Mouse (Mus musculus) ovary, postnatal 14 days (tissue): ENCODE results near the gene Rbm42.

ENCODE experiments used
- DNase-seq: peaks from one replicate; pipeline ENCODE4 v3.0.0; 2022; ENCODE audit warnings: low spot score

The Rbm42 gene

DNA sequence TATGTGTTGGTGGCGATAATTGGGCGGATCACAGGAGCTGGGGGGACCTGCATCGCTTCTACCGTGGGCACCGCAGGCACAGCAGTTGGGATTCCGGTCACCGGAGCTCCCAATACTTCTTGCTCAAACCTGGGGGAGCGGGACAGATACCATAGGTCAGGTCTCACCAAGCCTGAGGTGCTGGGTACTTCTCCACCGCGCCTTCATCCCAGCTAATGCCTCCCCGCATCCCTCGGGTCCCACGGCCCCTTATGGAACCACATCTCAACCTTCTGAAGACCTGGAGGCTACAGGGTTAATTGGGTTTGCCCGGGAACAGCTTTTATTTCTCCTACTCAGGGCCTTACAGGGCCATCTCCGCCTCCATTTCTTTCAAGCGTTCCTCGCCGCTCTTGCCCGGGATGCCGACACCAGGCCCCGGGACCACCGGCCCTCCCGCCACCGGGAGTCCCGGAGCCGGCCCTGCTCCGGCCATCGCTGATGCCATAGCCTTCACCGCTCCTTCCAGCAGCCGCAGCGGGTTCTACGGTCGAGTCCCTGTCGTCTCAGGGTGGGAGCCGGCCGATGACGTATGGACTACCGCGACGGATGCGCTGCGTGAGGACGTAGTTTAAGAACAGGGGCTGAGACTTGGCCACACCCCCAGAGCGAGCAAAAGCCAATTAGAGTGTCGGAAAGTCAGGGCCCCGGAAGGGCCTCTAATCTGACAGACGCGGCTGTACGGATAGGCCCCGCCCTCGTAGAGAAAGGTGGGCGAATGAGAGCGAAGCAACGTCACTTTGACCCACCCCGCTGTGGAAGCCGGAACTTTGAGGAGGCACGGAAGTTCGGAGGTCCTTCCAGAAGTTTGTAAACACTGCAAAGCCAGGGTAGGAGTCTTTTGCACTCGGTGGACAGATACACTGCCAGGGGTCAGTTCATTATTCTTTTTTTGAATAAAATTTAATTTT, at the start of gene Rbm42:
Gene Rbm42, minus strand, starts transcription at position 727 of the 950 bp plus-strand sequence.
- peak; percentile 94 for DNase-seq

DNA sequence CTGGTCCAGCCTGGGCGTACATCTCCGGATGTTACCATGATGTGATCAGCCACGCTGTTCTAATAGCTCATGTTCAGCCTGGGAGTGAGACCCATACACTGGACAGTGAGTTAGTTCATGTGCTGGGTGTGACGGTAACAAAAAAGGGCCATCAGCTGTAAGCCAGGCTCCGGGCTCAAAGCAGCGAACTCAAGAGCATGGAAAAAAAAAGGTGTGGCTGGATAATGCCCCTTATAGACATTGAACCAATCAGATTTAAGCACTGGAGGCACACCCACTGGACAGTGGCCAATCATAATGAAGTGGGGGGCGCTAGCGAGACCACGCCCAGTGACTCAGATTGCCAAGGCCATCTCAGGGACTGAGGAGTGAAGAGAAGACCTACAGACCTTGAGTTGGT, 48.5 kb upstream of the Rbm42 start, which contains the start of gene 2200002J24Rik:
Gene 2200002J24Rik, plus strand, starts transcription at position 338 of the 400 bp plus-strand sequence.
- peak; percentile 24 for DNase-seq

DNA sequence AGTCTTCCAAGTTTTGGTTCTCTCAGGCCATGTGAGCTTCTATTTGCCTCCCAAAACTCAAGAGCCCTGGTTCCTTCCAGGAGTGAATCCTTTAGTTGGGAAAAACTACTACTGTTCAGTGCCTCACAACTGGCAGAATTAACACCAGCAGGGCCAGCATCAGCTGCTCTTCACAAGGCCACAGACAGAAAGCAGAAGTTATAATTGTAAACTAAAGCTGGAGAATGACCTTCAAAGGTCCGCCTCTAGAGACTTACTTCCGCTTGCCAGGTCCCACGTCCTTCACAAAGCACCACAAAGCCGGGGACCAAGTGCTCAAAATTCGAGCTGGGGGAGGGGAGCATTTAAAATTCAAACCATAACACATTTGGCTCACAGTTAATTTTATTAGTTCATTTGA, 48.0 kb upstream of the Rbm42 start:
- DNase-seq, result no peak

DNA sequence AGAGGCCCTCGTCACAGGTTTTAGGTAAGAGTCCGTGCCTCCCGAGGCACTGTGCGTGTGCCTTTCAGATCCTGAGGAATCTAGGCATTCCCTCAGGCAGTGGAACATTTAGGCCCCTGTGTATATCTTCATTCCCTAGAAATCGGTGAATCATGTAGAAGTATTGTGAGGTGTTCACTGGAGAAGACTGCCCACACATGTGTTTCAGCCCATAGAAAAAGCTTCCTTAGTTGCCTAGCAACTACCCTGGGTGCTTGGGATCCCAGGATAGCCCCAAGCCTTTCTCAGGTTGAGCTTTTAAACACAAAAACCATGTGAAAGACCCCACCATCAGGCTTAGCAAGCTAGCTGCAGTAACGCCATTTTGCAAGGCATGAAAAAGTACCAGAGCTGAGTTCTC, 38.2 kb upstream of the Rbm42 start:
- DNase-seq, result no peak

DNA sequence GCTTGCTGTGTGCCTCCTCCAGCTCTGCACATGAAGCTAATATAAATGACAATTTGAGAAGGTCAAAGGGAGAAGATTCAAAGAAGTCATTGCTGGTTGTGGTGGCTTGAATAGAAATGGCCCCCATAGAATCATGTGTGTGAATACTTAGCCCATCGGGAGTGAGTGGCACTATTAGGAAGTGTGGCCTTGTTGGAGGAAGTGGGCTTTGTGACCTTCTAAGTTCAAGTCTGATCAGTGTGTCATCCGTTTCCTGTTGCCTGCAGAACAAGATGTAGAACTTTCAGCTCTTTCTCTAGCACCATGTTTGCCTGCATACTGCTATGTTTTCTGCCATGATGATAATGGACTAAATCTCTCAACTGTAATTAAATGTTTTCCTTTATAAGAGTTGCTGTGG, 33.3 kb upstream of the Rbm42 start:
- DNase-seq, result no peak

DNA sequence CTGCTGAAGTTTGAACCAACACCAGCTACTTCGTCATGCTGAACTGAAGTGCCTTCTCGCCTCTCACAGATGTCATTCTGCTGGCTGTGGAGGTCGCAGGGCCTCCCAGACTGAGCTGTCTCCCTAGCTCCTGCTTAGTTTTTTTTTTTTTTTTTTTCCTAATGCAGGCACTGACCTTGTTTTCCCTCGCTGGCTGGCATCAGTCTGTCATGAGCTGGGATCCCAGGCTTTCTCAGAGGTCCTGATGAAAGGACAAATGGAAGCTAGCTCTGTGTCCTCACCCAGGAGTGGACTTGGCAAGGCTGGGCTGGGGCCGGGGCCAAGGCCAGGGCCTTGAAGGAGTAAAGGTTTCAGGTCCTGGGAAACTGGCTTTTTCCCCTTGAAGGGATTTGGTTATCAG, 31.8 kb upstream of the Rbm42 start:
- no peak for DNase-seq

DNA sequence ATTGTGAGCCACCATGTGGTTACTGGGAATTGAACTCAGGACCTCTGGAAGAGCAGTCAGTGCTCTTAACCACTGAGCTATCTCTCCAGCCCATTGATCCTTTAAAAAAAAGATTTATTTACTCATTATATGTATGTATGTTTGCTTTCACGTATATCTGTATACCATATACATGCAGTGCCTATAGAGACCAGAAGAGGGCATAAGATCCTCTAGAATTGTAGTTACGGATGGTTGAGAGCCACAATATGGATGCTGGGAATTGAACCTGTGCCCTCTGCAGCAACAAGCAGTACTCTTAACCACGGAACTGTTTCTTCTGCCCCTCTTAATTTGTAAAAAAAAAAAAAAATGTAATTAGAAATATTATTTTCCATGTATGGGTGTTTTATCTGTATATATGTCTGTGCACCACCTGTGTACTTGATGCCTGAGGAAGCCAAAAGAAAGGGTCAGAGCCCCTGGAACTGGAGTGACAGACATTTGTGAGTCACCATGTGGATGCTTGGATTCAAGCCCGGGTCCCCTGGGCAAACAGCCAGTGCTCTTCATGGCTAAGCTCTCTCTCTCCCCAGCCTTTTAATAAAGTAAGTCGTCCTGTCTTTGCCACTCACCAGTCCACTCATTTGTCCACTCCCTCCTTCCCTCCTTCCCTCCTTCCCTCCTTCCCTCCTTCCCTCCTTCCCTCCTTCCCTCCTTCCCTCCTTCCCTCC, 28.3 kb upstream of the Rbm42 start:
- DNase-seq, result no peak

DNA sequence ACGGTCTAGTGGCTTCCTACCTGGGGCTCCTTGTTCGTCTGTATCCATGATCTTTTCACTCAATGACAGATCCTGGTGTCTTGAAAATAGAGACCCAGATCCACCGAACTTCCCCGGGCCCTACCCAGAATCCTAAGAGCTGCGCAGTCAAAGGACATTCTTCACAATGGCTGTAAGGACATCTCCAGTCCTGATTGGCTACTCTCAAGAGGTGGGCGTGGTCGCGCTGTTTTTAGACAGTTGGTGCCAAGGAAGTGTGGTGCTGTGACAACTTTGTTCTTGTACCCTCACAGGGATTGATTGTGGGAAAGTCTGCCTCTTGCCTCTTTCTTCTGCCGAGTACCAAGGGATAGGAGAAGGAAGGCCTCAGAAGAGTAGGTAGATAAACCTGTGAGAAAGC, 21.4 kb upstream of the Rbm42 start, which contains the start of gene Pmis2:
Gene Pmis2, minus strand, starts transcription at position 126 of the 400 bp plus-strand sequence.
- DNase-seq, result no peak

DNA sequence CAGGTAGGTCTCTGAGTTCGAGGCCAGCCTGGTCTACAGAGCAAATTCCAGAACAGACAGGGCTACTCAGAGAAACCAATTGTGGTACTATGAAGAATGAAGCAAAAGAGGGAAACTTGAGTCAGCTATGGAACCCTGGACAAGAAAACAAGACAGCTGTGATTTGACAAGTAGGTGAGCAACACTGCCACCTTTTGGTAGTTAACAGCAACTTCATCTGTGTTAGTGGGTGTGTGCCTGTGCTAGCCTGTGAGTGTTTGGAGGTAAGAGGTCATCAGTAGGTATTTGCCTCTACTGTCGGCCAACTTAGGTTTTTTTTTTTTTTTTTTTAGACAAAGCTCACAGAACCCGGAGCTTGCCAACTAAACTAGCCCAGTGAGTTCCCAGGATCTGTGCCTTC, 19.1 kb upstream of the Rbm42 start:
- no peak for DNase-seq

DNA sequence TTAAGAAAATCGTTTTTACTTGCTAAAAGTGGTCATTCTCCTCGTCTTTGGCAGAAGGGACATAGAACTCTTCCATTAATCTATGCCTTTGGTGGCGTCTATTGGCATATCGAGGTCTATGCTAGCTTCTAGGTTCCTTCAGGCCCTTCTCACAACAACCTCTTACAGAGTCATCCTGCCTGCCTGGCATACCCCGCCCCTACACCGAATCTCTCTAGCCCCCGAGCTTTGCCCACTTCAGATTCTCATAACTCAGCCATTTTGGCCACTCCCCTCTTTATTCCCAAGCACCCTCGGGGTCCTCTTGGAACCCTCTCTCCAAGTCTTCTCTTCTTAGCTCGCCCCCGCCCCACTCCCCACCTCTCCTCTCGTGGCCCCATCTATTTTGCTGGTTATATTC, 15.2 kb upstream of the Rbm42 start:
- DNase-seq, result no peak

DNA sequence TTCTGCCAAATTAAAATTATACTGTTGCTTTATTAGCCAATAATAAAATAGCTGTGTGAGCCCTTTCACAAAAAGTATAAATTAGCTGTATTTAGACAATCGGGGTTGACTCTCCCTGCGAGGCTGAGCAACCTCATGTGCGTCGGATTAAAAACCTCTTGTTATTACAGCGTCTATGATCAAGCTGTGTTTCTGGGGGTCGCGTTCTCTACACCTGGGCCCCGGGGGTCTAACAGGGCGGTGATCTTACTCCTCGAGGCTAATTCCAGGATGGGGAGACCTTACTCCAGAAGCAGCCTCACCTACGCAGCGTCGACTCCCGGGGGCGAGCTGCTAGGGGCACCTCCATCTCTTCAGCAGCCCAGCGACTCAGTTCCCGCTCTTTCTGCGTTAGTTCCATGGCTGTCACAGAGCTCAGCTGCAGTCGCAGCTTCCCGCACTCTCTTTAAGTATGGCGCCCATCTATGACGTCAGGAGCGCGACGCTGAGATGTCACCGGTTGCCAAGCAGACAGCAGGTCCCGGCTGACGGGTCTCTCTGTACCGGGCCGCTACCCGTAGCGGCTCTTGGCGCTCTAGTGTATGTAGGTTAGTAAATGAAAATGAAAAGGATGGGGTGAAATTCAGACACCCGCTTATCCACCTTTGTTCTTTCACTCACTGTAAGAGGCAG, 14.5 kb upstream of the Rbm42 start, which contains the start of gene Haus5:
Gene Haus5, minus strand, starts transcription at position 466 of the 672 bp plus-strand sequence.
- peak; percentile 89 for DNase-seq

DNA sequence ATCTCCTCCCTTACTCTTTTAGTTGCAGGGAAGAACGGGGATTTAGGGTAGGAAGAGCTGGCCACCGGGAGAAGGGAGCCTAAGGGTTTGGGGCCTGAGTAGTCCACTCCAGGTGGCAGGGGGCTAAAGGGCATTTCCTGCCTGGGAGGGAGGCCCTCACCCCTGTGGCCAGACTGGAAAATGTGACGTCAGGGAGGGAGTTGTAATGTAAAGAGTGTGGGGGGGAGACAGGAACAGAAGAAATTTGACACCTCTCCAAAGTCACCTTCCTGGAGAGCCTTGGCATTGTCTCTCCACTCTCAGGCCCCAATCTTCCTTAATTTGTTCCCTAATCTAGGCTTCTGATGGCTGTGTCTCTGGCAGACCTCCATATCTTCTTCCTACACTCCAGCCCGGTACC, 11.0 kb downstream of the Rbm42 start:
- DNase-seq, result no peak

DNA sequence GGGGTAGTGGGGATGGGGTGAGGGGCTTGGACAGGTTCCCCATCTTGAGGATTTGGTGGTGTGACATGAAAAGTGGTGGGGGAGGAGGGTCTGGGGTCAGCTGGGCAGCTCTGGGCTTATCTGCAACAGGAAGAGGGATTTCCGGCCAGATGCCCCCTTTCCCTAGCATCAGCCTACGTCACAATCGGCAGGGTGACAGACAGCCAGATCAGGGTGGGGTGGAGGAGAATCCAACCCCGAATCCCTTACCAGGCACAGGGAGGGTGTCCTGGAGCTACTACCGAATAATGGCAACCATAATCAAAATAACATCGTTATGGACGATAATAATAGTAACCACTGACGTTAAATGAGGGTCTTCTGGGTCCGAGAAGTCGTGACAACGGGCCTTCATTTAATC, 13.7 kb downstream of the Rbm42 start:
- DNase-seq, result no peak

DNA sequence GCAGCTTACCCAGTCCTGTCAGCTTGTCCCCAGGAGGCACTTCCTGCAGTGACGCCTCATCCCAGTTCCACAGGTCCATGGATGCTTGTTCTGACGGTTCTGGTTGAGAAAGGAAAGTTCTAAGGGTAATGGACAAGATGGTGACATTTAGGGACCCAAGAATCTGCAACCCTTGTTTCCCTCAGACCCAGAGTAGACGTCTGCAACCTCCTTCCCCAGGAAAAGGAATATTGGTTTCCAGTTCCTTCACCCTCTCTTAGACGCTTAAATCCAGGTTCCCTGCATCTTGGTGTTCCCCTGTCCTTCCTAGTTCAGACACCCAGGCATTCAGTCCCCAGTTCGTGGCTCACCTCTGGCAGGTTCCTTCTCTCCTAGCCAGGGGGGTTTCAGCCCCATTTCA, 14.4 kb downstream of the Rbm42 start, which contains the start of gene Etv2:
Gene Etv2, minus strand, starts transcription at position 101 of the 400 bp plus-strand sequence.
- DNase-seq, result no peak

DNA sequence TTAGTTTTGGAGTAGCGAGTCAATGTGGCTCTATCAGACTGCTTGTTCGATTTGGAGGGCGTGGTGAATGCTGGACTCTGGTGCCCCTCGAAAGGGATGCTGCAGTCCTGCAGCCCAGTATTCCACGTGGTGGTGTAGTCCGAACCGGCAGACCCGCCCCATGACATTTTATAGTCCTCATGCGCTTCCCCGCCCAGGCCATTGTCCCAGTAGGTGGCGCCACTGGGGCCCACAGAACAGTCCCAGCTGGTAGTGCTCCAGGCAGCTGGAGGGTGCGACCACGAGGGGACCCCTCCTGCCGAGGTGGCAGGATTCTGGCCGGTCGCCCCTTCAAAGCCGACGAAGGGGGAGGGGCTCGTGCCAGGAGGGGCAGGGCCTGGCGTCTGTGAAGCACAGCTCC, 15.5 kb downstream of the Rbm42 start:
- DNase-seq, result peak; percentile 31

DNA sequence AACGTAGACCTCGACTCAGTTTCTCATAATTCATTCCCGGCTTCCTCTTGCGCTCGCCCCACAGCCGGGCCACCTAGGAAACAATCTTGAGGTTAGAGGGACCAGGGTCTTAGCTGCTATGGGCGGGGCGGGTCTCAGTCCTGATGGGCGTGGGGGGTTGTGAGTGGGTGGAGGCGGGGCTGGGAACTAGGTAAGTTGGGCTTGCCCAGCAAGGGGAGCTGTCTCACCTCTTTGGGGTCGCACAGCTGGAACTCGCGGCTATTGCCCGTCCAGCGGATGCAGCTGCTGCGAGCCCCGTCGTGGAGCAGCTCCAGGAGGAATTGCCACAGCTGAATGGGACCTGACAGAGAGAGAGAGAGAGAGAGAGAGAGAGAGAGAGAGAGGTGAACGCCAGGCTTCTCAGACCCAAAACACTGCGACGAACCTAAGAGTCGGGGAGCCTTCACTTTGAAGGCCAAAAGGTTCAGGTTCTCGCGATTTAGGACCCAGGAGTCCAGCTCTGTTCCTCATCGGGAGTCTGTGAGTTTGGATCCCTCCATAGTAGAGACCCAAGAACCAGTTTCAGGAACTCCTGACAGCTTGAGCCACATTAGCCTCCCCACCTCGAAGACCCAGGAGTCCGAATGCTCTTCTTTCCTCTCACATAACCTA, 16.2 kb downstream of the Rbm42 start:
- DNase-seq, result no peak

DNA sequence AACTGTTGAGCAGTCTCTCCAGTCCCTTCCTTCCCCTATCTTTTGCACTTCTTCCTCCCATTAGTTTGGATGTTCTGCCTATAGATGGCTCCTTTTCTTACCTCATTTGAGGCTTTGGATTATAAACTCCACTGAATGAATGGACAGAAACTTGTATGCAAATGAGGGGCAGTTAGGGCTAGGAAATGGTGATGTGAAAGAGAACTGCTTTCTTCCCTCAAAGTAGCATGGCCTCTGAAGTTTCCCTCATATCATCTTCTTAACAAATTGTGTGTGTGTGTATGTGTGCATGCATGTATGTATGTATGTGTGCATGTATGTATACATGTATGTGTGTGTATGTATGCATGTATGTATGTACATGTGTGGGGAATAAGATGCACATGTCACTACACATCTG, 21.1 kb downstream of the Rbm42 start:
- no peak for DNase-seq

DNA sequence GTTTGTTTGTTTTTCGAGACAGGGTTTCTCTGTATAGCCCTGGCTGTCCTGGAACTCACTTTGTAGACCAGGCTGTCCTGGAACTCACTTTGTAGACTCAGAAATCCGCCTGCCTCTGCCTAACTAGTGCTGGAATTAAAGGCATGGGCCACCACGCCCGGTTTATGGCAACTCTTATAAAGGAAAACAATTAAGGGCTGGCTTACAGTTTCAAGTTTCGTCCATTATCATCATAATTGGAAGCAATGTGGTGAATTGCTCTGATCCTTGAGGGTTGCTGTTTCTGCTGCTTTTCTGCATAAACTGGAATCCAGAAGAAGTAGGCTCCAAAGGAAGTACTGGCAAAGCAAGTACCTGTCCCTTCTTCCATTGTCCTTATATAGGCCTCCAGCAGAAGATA, 23.5 kb downstream of the Rbm42 start:
- DNase-seq, result no peak

DNA sequence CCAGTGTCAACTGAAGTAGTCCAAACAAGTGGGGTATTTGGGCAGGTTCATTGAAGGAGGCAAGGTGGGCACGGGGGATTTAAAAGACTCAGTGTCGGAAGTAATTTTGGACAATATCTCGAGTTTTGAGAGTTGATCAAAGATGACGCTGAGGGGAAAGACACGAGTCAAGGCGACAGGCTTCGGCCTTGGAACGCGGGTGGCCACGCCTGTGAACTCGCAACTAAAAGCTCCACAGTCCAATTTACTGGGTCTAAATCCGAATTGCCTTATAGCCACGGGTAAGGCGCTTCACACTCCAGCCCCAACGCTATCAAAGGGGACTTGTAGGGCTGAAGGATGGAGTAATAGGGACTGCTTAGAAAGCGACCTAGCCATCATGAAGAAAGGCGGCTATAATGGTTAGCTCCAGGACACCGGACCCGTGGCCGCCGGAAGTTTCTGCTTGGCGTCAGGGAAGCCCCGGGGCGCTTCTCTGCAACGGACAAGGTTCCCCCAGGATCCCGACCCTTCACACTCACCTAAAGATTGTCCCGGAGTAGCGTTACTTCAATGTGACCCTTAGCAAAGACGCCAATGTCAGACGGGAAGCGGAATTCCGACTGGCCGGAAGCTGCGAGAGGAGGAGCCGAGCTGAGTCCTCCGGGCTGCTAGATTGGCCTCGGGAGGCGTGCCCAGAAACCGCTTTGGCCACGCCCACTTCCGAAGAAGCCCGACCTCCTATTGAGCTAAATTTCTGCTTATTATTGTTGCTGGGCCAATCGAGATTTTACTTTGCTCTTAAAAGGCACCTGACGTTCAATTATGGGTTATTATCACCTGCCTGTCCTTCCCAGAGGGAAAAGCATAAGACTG, 24.4 kb downstream of the Rbm42 start, which contains the start of gene Cox6b1:
Gene Cox6b1, minus strand, starts transcription at position 622 of the 855 bp plus-strand sequence.
- peak; percentile 78 for DNase-seq

DNA sequence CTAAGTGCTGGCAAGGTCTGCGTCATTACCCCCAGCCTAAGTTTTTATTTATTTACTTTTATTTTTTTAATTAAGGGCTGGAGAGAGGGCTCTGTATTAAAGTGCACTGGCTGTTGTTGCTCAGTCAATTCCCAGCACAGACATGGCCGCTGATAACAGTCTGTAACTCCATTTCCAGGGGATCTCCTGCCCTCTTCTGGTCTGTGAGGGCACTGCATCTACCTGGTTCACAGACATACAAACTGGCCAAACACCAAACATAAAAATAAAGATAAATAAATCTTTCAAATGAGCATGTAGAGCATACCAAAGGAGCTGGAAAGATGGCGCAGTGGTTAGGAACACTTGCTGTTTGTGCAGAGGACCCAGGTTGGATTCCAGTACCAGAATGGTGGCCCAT, 30.9 kb downstream of the Rbm42 start:
- DNase-seq, result no peak

DNA sequence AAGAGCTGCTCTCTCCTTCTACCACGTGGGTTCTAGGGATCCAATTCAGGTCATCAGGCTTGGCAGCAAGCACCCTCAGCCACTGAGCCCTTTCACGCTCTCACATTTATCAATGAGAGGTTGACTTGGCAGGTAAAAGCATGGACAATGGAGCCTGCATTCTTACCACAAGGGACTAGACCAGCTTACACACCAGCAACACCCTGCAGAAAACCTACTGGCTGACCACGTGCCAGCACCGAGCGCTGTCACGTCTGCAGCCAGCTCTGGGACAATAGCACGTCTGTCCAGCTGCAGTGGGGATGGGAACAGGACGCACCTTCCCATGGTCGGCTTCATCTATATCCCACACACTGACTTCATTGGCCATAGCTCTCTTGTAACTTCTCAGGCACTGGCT, 31.5 kb downstream of the Rbm42 start:
- DNase-seq, result no peak
